Mouse (Mus musculus) embryonic fibroblast, embryonic 13.5 days (primary cell): ENCODE data around the gene Nhlrc2. TPM values are rescaled to one million over a fixed set of nuclear protein-coding genes. Genes with fewer than 3 reads are reported as not detected.
"Not testable (repeated sequence)": the region's sequence is repeated elsewhere in the genome, so short reads cannot be mapped to it uniquely, and the experiment has no call there.

ENCODE experiments used
- H3K27ac ChIP-seq: 2 replicates; pipeline ENCODE4 v1.5.1; 2012; ENCODE audit warnings: low read length, control low read depth, inconsistent platforms; ENCODE audit not compliant: insufficient read depth
- H3K4me1 ChIP-seq: 2 replicates; pipeline ENCODE4 v1.6.1; 2011; ENCODE audit warnings: low read length; ENCODE audit not compliant: control insufficient read depth, insufficient read depth
- H3K4me3 ChIP-seq: 2 replicates; pipeline ENCODE4 v1.5.1; 2011; ENCODE audit warnings: mild to moderate bottlenecking, control low read depth, low read length; ENCODE audit not compliant: insufficient read depth
- CTCF ChIP-seq: IDR thresholded peaks from 2 replicates; pipeline ENCODE4 v1.5.1; 2011; ENCODE audit warnings: mild to moderate bottlenecking, control low read depth, low read length, moderate library complexity, borderline replicate concordance; ENCODE audit not compliant: insufficient read depth
- POLR2A ChIP-seq: IDR thresholded peaks from 2 replicates; pipeline ENCODE4 v1.6.1; 2011; ENCODE audit warnings: low read depth, mild to moderate bottlenecking, control low read depth, low read length, moderate library complexity
- polyA plus RNA-seq: library from polyadenylated mRNA; stranded (reverse); fragments of >200 nt; gene quantifications from 2 replicates; pipeline ENCODE4 v1.2.4, GENCODE M21; 2011; ENCODE audit warnings: low read depth; ENCODE audit not compliant: missing spikeins, insufficient read length

The Nhlrc2 gene
- 19.3 and 20.2 TPM in 2 replicates for polyA plus RNA-seq

- H3K27ac ChIP-seq, result peak within 1 kb of the TSS; percentile 91
- H3K4me3 ChIP-seq, result peak within 1 kb of the TSS; percentile 70
- H3K4me1 ChIP-seq, result peaks cover 3% of the 10 kb centered on the region; the same call in 1 of the 2 replicates
- no peak for TF ChIP-seq CTCF
- peak; percentile 69 for TF ChIP-seq POLR2A
Observed at GRCm38 (mm10) chr19:56548230-56549032, at the start of gene Nhlrc2. TSS of gene Nhlrc2 (plus strand) at chr19:56548261.

- H3K27ac ChIP-seq, H3K4me3 ChIP-seq, H3K4me1 ChIP-seq: not testable (repeated sequence)
Observed at GRCm38 (mm10) chr19:56503069-56503468, 45.0 kb upstream of the Nhlrc2 start.

- not testable (repeated sequence) for H3K27ac ChIP-seq, H3K4me3 ChIP-seq, H3K4me1 ChIP-seq
Observed at GRCm38 (mm10) chr19:56503525-56503924, 44.5 kb upstream of the Nhlrc2 start.

GRCm38 (mm10) chr19:56511207-56511606 is 36.9 kb upstream of the Nhlrc2 start:
- H3K4me1 ChIP-seq, H3K4me3 ChIP-seq, H3K27ac ChIP-seq: not testable (repeated sequence)

- H3K4me3 ChIP-seq, H3K27ac ChIP-seq, H3K4me1 ChIP-seq: not testable (repeated sequence)
Observed at GRCm38 (mm10) chr19:56513527-56513926, 34.5 kb upstream of the Nhlrc2 start.

GRCm38 (mm10) chr19:56519408-56519807 is 28.7 kb upstream of the Nhlrc2 start:
- not testable (repeated sequence) for H3K27ac ChIP-seq, H3K4me3 ChIP-seq, H3K4me1 ChIP-seq

GRCm38 (mm10) chr19:56530529-56530928 is 17.5 kb upstream of the Nhlrc2 start:
- H3K4me3 ChIP-seq, H3K27ac ChIP-seq, H3K4me1 ChIP-seq: not testable (repeated sequence)

- H3K4me3 ChIP-seq, result no peak overlapping the region
- no peak for TF ChIP-seq POLR2A
- no peaks in the 10 kb centered on the region for H3K4me1 ChIP-seq
- no peak overlapping the region for H3K27ac ChIP-seq
Observed at GRCm38 (mm10) chr19:56531251-56531650, 16.8 kb upstream of the Nhlrc2 start.

- TF ChIP-seq CTCF (no peak), POLR2A (no peak)
- no peaks in the 10 kb centered on the region for H3K4me1 ChIP-seq
- no peak overlapping the region for H3K4me3 ChIP-seq
- H3K27ac ChIP-seq, result no peak overlapping the region
Observed at GRCm38 (mm10) chr19:56533291-56534071, 14.6 kb upstream of the Nhlrc2 start.

- Histone ChIP-seq H3K4me3 (no peak overlapping the region), H3K27ac (no peak overlapping the region), H3K4me1 (no peaks in the 10 kb centered on the region)
- TF ChIP-seq CTCF (no peak), POLR2A (no peak)
Observed at GRCm38 (mm10) chr19:56534337-56534736, 13.7 kb upstream of the Nhlrc2 start.

- H3K27ac ChIP-seq, result no peak overlapping the region
- no peak overlapping the region for H3K4me3 ChIP-seq
- no peaks in the 10 kb centered on the region for H3K4me1 ChIP-seq
- TF ChIP-seq CTCF, result no peak
- TF ChIP-seq POLR2A, result no peak
Observed at GRCm38 (mm10) chr19:56535064-56535463, 13.0 kb upstream of the Nhlrc2 start.
